Mouse (Mus musculus) adrenal gland, postnatal 36 days (tissue): ENCODE results near the gene Tns1. TPM values are rescaled to one million over a fixed set of nuclear protein-coding genes. Genes with fewer than 3 reads are reported as not detected.
"Not testable (repeated sequence)": the region's sequence is repeated elsewhere in the genome, so short reads cannot be mapped to it uniquely, and the experiment has no call there.

Experiments used
- DNase-seq, 2 experiments: peaks; one replicate each; pipeline ENCODE4 v3.0.0; 2021; ENCODE audit warnings: mixed read lengths in 1 of 2
- total RNA-seq, 2 experiments: library from RNA; stranded (reverse); gene quantifications; 2 replicates each; pipeline ENCODE4 v1.2.3; 2021

Gene Tns1
- total RNA-seq, 2 experiments from 2014 or later, result 404 to 411 TPM

- DNase-seq, result no peak
Measured at GRCm38 (mm10) chr1:73912466-73912865, 211.8 kb downstream of the Tns1 start.

GRCm38 (mm10) chr1:73911981-73912380 lies 212.3 kb downstream of the Tns1 start:
- DNase-seq, result no peak

GRCm38 (mm10) chr1:73910701-73911100 lies 213.5 kb downstream of the Tns1 start:
- DNase-seq, result no peak

- DNase-seq, result no peak
Measured at GRCm38 (mm10) chr1:73910111-73910510, 214.1 kb downstream of the Tns1 start.

GRCm38 (mm10) chr1:73909191-73909983 lies 214.9 kb downstream of the Tns1 start:
- no peak for DNase-seq

- no peak for DNase-seq
Measured at GRCm38 (mm10) chr1:73908081-73908960, 215.9 kb downstream of the Tns1 start.

GRCm38 (mm10) chr1:73907166-73907565 lies 217.1 kb downstream of the Tns1 start:
- DNase-seq, result no peak

GRCm38 (mm10) chr1:73906376-73906775 lies 217.9 kb downstream of the Tns1 start:
- DNase-seq, result no peak

GRCm38 (mm10) chr1:73905811-73906190 lies 218.4 kb downstream of the Tns1 start:
- DNase-seq, result peak in 1 of 2 experiments; percentile 56

- DNase-seq, result peak; percentile 52 to 58
Measured at GRCm38 (mm10) chr1:73905111-73905810, 219.0 kb downstream of the Tns1 start.

- DNase-seq, result no peak
Measured at GRCm38 (mm10) chr1:73904641-73905040, 219.6 kb downstream of the Tns1 start.

GRCm38 (mm10) chr1:73903035-73903434 lies 221.2 kb downstream of the Tns1 start:
- no peak for DNase-seq

GRCm38 (mm10) chr1:73902171-73902991 lies 221.9 kb downstream of the Tns1 start:
- peak; percentile 75 to 78 for DNase-seq

GRCm38 (mm10) chr1:73901496-73901899 lies 222.8 kb downstream of the Tns1 start:
- DNase-seq, result peak; percentile 76 to 83

GRCm38 (mm10) chr1:73895451-73895850 lies 228.8 kb downstream of the Tns1 start:
- not testable (repeated sequence) for DNase-seq

GRCm38 (mm10) chr1:73880731-73881130 lies 243.5 kb downstream of the Tns1 start:
- DNase-seq, result no peak

GRCm38 (mm10) chr1:73875676-73876218 lies 248.5 kb downstream of the Tns1 start:
- no peak for DNase-seq

- DNase-seq, result no peak
Measured at GRCm38 (mm10) chr1:73864314-73864713, 259.9 kb downstream of the Tns1 start.

GRCm38 (mm10) chr1:73863074-73863431 lies 261.2 kb downstream of the Tns1 start:
- no peak for DNase-seq

GRCm38 (mm10) chr1:73862323-73863073 lies 261.8 kb downstream of the Tns1 start:
- DNase-seq, result peak; percentile 48 to 63

GRCm38 (mm10) chr1:73860421-73860820 lies 263.8 kb downstream of the Tns1 start:
- no peak for DNase-seq
